Mouse (Mus musculus) midbrain, postnatal 0 days (tissue): ENCODE data around the gene Gpc6. TPM values are rescaled to one million over a fixed set of nuclear protein-coding genes. Genes with fewer than 3 reads are reported as not detected.

Experiments used
- ATAC-seq: fragments of 200-750 bp; cut with Nextera tagmentation; 2 replicates; pipeline ENCODE4 v1.8.0; 2017; ENCODE audit warnings: moderate number of reproducible peaks, mild to moderate bottlenecking, moderate TSS enrichment, moderate library complexity; ENCODE audit not compliant: low FRiP score
- DNase-seq: peaks from one replicate; pipeline ENCODE4 v3.0.0-alpha.2; 2015; ENCODE audit warnings: low spot score
- H3K27ac ChIP-seq: fragments of 300-500 bp; sonication (generic); 2 replicates; pipeline ENCODE4 v1.5.1; 2014; ENCODE audit warnings: low read depth, mild to moderate bottlenecking, low read length, mixed read lengths
- H3K27me3 ChIP-seq: fragments of 300-500 bp; sonication (generic); 2 replicates; pipeline ENCODE4 v1.6.1; 2014; ENCODE audit warnings: low read length, control low read depth, mixed read lengths; ENCODE audit not compliant: insufficient read depth
- H3K36me3 ChIP-seq: fragments of 300-500 bp; sonication (generic); 2 replicates; pipeline ENCODE4 v1.6.1; 2014; ENCODE audit warnings: low read length, control low read depth, mixed read lengths; ENCODE audit not compliant: insufficient read depth
- H3K4me1 ChIP-seq: fragments of 300-500 bp; sonication (generic); 2 replicates; pipeline ENCODE4 v1.6.1; 2014; ENCODE audit warnings: mild to moderate bottlenecking, control low read depth, antibody characterized with exemption, low read length, mixed read lengths; ENCODE audit not compliant: insufficient read depth
- H3K4me2 ChIP-seq: fragments of 300-500 bp; sonication (generic); 2 replicates; pipeline ENCODE4 v1.6.1; 2014; ENCODE audit warnings: low read depth, mild to moderate bottlenecking, low read length, mixed read lengths; ENCODE audit not compliant: poor library complexity, severe bottlenecking
- H3K4me3 ChIP-seq: fragments of 300-500 bp; sonication (generic); 2 replicates; pipeline ENCODE4 v1.5.1; 2014; ENCODE audit warnings: low read depth, mild to moderate bottlenecking, low read length, moderate library complexity
- H3K9ac ChIP-seq: fragments of 300-500 bp; sonication (generic); replicated peaks from 2 replicates; pipeline ENCODE4 v1.6.1; 2014; ENCODE audit warnings: mild to moderate bottlenecking, low read length, moderate library complexity, mixed read lengths; ENCODE audit not compliant: poor library complexity, severe bottlenecking
- H3K9me3 ChIP-seq: fragments of 300-500 bp; sonication (generic); 2 replicates; pipeline ENCODE4 v1.6.1; 2016; ENCODE audit warnings: low read length, control low read depth
- CTCF ChIP-seq: IDR thresholded peaks from 2 replicates; pipeline ENCODE4 v1.5.1; 2016; ENCODE audit warnings: antibody characterized with exemption, mild to moderate bottlenecking
- whole genome bisulfite sequencing: fragments of 180-500 bp; shearing (Covaris S2); extraction: QIAGEN DNeasy Blood & Tissue Kit; methylation state at CpG from one replicate; pipeline ENCODE4 v1.1.7; 2014; 5-methylcytosine and 5-hydroxymethylcytosine counted together
- polyA plus RNA-seq: library from polyadenylated mRNA; unstranded; fragments of >200 nt; fragmentation: Nextera tagmentation; extraction: Ambion mirVana; gene quantifications from 2 replicates; pipeline ENCODE4 v1.2.1, GENCODE M21; 2015
- total RNA-seq: library from RNA; depleted of rRNA; stranded (reverse); fragments of >200 nt; gene quantifications from 2 replicates; pipeline ENCODE4 v1.2.3, GENCODE M21; 2014

Gene Gpc6
- total and polyA plus RNA-seq, 2 experiments from 2014 or later = 19.3 to 20.3 TPM

DNA sequence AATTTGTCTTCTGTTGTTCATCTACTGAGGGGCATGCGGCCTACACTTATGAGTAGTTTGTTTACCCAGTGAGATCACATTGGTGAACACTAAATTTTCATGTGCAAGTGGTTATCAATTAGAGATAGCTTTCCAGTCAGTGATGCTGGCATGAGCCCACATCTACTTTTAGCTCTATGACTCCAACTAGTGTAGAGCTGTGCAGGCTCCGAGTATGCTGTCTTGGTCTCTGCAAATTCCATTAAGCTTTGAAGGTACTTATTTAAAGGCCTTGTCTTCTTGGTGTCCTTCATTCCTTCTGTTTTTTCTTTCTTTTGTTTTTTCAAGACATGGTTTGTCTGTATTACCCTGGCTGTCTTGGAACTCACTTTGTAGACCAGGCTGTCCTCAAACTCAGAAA lies 741.0 kb downstream of the Gpc6 start:
- no peak for ATAC-seq

DNA sequence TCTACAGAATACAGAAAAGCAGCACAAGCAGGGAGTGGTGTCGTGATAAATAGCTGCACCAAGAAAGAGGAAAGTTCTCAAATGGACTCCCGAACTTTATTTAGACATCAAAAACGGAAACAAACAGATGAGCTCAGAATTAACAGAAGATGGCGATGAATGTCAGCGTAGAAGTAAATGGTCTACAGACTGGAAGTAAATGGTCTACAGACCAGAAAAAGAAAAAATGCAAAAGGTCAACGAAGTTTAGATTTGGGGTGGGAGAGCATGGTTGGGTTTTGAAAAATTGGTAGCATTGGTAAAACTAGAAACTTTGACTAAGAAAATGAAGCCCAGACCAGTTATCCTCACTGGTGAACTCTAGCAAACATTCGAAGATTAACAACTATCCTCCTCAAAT lies 748.4 kb downstream of the Gpc6 start:
- WGBS = 96% methylated on average over 7 of the region's 7 CpGs
- Histone ChIP-seq H3K4me3 (no peak overlapping the region), H3K27ac (no peak overlapping the region), H3K9me3 (no peaks in the 10 kb centered on the region), H3K4me2 (no peak overlapping the region), H3K36me3 (no peaks in the 10 kb centered on the region), H3K27me3 (no peaks in the 10 kb centered on the region), H3K4me1 (no peaks in the 10 kb centered on the region), H3K9ac (no peak overlapping the region)
- ATAC-seq = no peak
- TF ChIP-seq CTCF = no peak
- DNase-seq = no peak

More for the DNA sequence above, 741.0 kb downstream of the Gpc6 start:
- no peak overlapping the region for H3K27ac ChIP-seq
- no peaks in the 10 kb centered on the region for H3K9me3 ChIP-seq
- no peaks in the 10 kb centered on the region for H3K36me3 ChIP-seq
- no peak overlapping the region for H3K4me2 ChIP-seq
- no peak overlapping the region for H3K9ac ChIP-seq
- no peaks in the 10 kb centered on the region for H3K4me1 ChIP-seq
- DNase-seq = no peak
- no peaks in the 10 kb centered on the region for H3K27me3 ChIP-seq
- no peak for TF ChIP-seq CTCF
- no peak overlapping the region for H3K4me3 ChIP-seq
- WGBS = 97% methylated on average over 2 of the region's 2 CpGs

DNA sequence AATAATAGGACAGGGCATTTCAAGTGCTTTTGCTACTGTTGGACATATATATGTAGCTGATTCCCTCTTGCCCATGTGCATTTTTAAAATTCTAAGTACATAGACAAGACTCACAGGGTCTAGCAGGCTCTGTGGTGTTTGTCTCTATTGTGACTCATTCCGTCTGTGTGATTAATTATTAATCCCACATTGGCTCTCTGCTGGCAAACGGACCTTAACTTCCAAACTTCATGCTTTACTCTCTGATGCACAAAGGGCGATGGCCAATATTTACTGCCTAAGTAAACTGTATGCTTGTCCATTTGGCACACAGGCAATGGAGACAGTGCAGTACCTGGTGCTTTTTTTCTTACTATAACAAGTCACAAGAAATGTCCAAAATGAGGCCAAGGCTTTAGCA lies 749.4 kb downstream of the Gpc6 start:
- Histone ChIP-seq H3K36me3 (no peaks in the 10 kb centered on the region), H3K9ac (no peak overlapping the region), H3K27ac (no peak overlapping the region), H3K4me3 (no peak overlapping the region), H3K9me3 (no peaks in the 10 kb centered on the region), H3K4me1 (no peaks in the 10 kb centered on the region), H3K27me3 (no peaks in the 10 kb centered on the region), H3K4me2 (no peak overlapping the region)
- no peak for TF ChIP-seq CTCF
- ATAC-seq (no peak), DNase-seq (no peak)
- WGBS = 72% methylated on average over 3 of the region's 3 CpGs

DNA sequence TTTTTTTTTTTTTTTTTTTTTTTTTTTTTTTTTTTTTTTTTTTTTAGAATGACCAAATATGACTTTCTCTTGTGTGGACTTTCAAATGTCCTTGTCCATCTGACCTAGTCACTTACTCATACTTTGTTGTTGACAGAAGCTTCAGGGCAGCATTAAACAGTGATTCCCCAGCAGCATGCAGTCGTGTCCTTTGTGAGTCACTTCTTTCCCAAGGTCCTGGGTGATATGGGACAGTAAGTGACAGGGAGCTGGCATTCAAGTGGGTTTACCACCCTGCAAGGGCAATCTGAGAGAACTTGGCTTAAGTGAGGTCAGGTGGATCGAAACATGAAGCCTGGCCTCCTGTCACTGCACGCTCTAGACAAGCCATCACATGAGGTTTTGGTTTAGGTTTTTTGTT lies 754.8 kb downstream of the Gpc6 start:
- Histone ChIP-seq H3K9me3 (no peaks in the 10 kb centered on the region), H3K9ac (no peak overlapping the region), H3K4me2 (no peak overlapping the region), H3K27me3 (no peaks in the 10 kb centered on the region), H3K4me3 (no peak overlapping the region), H3K4me1 (no peaks in the 10 kb centered on the region), H3K36me3 (no peaks in the 10 kb centered on the region), H3K27ac (no peak overlapping the region)
- DNase-seq (no peak), ATAC-seq (no peak)
- 91% methylated on average over 3 of the region's 3 CpGs for WGBS
- no peak for TF ChIP-seq CTCF

GRCm38 (mm10) chr14:117681321-117681921 lies 756.3 kb downstream of the Gpc6 start:
- Histone ChIP-seq H3K4me3 (no peak overlapping the region), H3K4me1 (no peaks in the 10 kb centered on the region), H3K27ac (no peak overlapping the region), H3K4me2 (no peak overlapping the region), H3K36me3 (no peaks in the 10 kb centered on the region), H3K9ac (no peak overlapping the region), H3K27me3 (no peaks in the 10 kb centered on the region), H3K9me3 (no peaks in the 10 kb centered on the region)
- peak; percentile 75 for DNase-seq
- TF ChIP-seq CTCF = no peak
- no peak for ATAC-seq
- WGBS = 58% methylated on average over 5 of the region's 5 CpGs

DNA sequence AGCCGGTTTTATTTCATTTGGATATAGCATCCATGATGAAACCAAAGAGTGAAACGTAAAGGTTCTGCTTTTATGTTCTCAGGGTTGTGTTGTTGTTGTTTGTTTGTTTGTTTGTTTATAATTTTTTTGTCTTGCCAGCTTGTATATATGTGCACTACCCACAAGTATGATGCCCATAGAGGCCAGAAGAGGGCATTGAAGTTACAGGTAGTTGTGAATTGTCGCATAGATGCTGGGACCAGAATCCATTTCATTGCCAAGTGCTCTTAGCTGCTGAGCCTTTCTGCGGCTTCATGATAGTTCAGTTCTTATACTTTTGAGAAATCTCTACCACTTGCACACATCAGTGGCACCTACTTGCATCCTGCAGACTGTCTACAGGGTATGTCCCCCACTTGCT lies 758.0 kb downstream of the Gpc6 start:
- H3K36me3 ChIP-seq = no peaks in the 10 kb centered on the region
- no peak overlapping the region for H3K4me2 ChIP-seq
- ATAC-seq = no peak
- no peaks in the 10 kb centered on the region for H3K27me3 ChIP-seq
- no peak overlapping the region for H3K9ac ChIP-seq
- no peaks in the 10 kb centered on the region for H3K9me3 ChIP-seq
- 95% methylated on average over 4 of the region's 4 CpGs for WGBS
- no peak for TF ChIP-seq CTCF
- H3K4me3 ChIP-seq = no peak overlapping the region
- no peak overlapping the region for H3K27ac ChIP-seq
- H3K4me1 ChIP-seq = no peaks in the 10 kb centered on the region
- no peak for DNase-seq
